Mouse (Mus musculus): ENCODE measurements around the gene Evi5. TPM values are rescaled to one million over a fixed set of nuclear protein-coding genes. Genes with fewer than 3 reads are reported as not detected.

Evi5 gene
- polyA plus RNA-seq, 1 experiment from 2014 or later = 84.3 TPM

DNA sequence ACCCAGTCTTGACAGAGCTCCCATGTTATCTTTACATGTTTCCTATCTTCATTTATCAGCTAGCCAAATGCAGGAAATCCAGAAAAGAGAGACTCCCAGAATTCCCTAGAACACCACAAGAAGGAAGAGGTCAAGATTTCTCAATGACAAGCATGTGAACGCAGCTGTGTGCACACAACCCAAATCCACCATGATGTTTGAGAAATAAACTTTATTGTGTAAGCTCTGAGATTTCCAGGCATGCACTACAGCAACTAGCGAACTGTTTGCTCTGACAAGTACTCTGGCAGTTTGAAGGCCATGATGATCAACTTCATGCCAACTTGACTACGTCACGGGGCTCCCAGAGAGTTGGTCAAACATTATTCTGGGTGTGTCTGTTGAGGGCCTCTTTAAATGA is 169.2 kb downstream of the Evi5 start:
- WGBS = 90% methylated on average over 4 of the region's 4 CpGs

GRCm38 (mm10) chr5:107703207-107703763 is 171.6 kb downstream of the Evi5 start:
- TF ChIP-seq CTCF (IDR thresholded peaks at IDR 0.05; ENCODE audit: low read depth) = no peak
- ATAC-seq (replicated peaks; ENCODE audit: low FRiP score, low read depth) (no peak), DNase-seq (ENCODE audit: low spot score) (no peak)
- Histone ChIP-seq H3K4me1 (replicated peaks; ENCODE audit: insufficient read depth, low read length) (no peaks in the 10 kb centered on the region), H3K27ac (no peak overlapping the region), H3K27me3 (ENCODE audit: insufficient read depth, low read length) (no peaks in the 10 kb centered on the region), H3K4me3 (replicated peaks; ENCODE audit: low read depth, low read length) (no peak overlapping the region), H3K4me2 (ENCODE audit: low read length) (no peak overlapping the region), H3K9ac (ENCODE audit: low read depth, low read length) (no peak overlapping the region), H3K9me3 (replicated peaks; ENCODE audit: low read length) (no peaks in the 10 kb centered on the region), H3K36me3 (ENCODE audit: insufficient read depth, low read length) (no peaks in the 10 kb centered on the region)
- 84% methylated on average over 6 of the region's 6 CpGs for WGBS

More for the DNA sequence above, 169.2 kb downstream of the Evi5 start:
- Histone ChIP-seq H3K4me3 (replicated peaks; ENCODE audit: low read depth, low read length) (no peak overlapping the region), H3K27me3 (ENCODE audit: insufficient read depth, low read length) (no peaks in the 10 kb centered on the region; the same call in 1 of the 2 replicates), H3K4me1 (replicated peaks; ENCODE audit: insufficient read depth, low read length) (no peaks in the 10 kb centered on the region), H3K4me2 (ENCODE audit: low read length) (no peak overlapping the region), H3K9me3 (replicated peaks; ENCODE audit: low read length) (no peaks in the 10 kb centered on the region), H3K27ac (no peak overlapping the region), H3K9ac (ENCODE audit: low read depth, low read length) (no peak overlapping the region), H3K36me3 (ENCODE audit: insufficient read depth, low read length) (no peaks in the 10 kb centered on the region)
- no peak for TF ChIP-seq CTCF (IDR thresholded peaks at IDR 0.05; ENCODE audit: low read depth)
- no peak for ATAC-seq (replicated peaks; ENCODE audit: low FRiP score, low read depth)
- no peak for DNase-seq (ENCODE audit: low spot score)

- Histone ChIP-seq H3K36me3 (ENCODE audit: insufficient read depth, low read length) (no peaks in the 10 kb centered on the region), H3K9ac (ENCODE audit: low read depth, low read length) (no peak overlapping the region), H3K9me3 (replicated peaks; ENCODE audit: low read length) (no peaks in the 10 kb centered on the region), H3K4me3 (replicated peaks; ENCODE audit: low read depth, low read length) (no peak overlapping the region), H3K4me2 (ENCODE audit: low read length) (no peak overlapping the region), H3K4me1 (replicated peaks; ENCODE audit: insufficient read depth, low read length) (no peaks in the 10 kb centered on the region), H3K27me3 (ENCODE audit: insufficient read depth, low read length) (no peaks in the 10 kb centered on the region), H3K27ac (no peak overlapping the region)
- 76% methylated on average over 9 of the region's 9 CpGs for WGBS
- DNase-seq (ENCODE audit: low spot score) (no peak), ATAC-seq (replicated peaks; ENCODE audit: low FRiP score, low read depth) (no peak)
- TF ChIP-seq CTCF (IDR thresholded peaks at IDR 0.05; ENCODE audit: low read depth) = no peak
These were observed 173.2 kb downstream of the Evi5 start for GRCm38 (mm10) chr5:107701658-107702057.

- Histone ChIP-seq H3K9ac (ENCODE audit: low read depth, low read length) (no peak overlapping the region), H3K36me3 (ENCODE audit: insufficient read depth, low read length) (no peaks in the 10 kb centered on the region), H3K27ac (no peak overlapping the region), H3K27me3 (ENCODE audit: insufficient read depth, low read length) (no peaks in the 10 kb centered on the region), H3K9me3 (replicated peaks; ENCODE audit: low read length) (no peaks in the 10 kb centered on the region), H3K4me1 (replicated peaks; ENCODE audit: insufficient read depth, low read length) (no peaks in the 10 kb centered on the region), H3K4me3 (replicated peaks; ENCODE audit: low read depth, low read length) (no peak overlapping the region), H3K4me2 (ENCODE audit: low read length) (no peak overlapping the region)
- 82% methylated on average over 10 of the region's 10 CpGs for WGBS
- ATAC-seq (replicated peaks; ENCODE audit: low FRiP score, low read depth) = no peak
- no peak for DNase-seq (ENCODE audit: low spot score)
- TF ChIP-seq CTCF (IDR thresholded peaks at IDR 0.05; ENCODE audit: low read depth) = no peak
These were observed 174.0 kb downstream of the Evi5 start for GRCm38 (mm10) chr5:107700873-107701272.

DNA sequence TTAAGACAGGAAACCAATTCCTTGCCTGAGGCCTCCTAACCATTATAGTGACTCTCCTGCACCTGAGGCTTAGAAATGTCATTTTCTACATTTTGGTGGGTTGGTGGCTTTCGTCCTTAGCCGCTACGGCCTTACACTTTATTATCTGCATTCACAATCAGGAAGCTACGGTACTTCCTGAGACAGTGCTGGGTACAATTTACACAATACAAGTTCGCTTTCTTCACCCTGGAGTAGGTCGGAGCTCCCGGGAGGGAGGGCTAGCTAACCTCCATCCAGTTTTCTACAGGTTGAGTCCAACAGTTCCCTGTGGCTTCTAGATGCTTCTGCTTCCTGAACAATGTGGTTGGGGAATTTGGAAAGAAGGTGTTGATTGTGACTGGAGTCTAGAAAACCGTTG is 176.0 kb downstream of the Evi5 start:
- 68% methylated on average over 8 of the region's 8 CpGs for WGBS
- H3K4me1 ChIP-seq (replicated peaks; ENCODE audit: insufficient read depth, low read length) = no peaks in the 10 kb centered on the region
- H3K27me3 ChIP-seq (ENCODE audit: insufficient read depth, low read length) = no peaks in the 10 kb centered on the region
- H3K9ac ChIP-seq (ENCODE audit: low read depth, low read length) = no peak overlapping the region
- H3K4me3 ChIP-seq (replicated peaks; ENCODE audit: low read depth, low read length) = no peak overlapping the region
- ATAC-seq (replicated peaks; ENCODE audit: low FRiP score, low read depth) (no peak), DNase-seq (ENCODE audit: low spot score) (no peak)
- no peaks in the 10 kb centered on the region for H3K36me3 ChIP-seq (ENCODE audit: insufficient read depth, low read length)
- no peak for TF ChIP-seq CTCF (IDR thresholded peaks at IDR 0.05; ENCODE audit: low read depth)
- no peak overlapping the region for H3K27ac ChIP-seq
- H3K9me3 ChIP-seq (replicated peaks; ENCODE audit: low read length) = no peaks in the 10 kb centered on the region
- H3K4me2 ChIP-seq (ENCODE audit: low read length) = no peak overlapping the region

DNA sequence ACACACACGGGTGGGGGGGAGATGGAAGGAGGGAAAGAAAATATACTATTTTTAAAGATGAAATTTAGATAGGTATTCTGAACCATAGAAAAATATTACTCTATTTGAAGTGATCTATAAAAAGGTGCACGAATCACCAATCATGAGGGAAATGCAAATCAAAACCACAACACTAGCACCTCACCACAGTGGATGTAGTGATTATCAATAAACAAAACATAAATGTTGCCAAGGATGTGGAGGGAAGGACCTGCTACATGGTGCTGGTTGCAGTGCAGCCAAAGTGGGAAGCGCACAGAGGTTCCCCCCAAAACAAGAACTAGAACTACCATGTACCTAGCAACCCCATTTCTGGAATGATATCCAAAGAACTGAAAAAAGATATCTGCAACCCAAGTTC is 179.9 kb downstream of the Evi5 start:
- H3K9ac ChIP-seq (ENCODE audit: low read depth, low read length) = no peak overlapping the region
- no peak overlapping the region for H3K27ac ChIP-seq
- H3K4me2 ChIP-seq (ENCODE audit: low read length) = no peak overlapping the region
- no peaks in the 10 kb centered on the region for H3K9me3 ChIP-seq (replicated peaks; ENCODE audit: low read length)
- H3K36me3 ChIP-seq (ENCODE audit: insufficient read depth, low read length) = no peaks in the 10 kb centered on the region
- DNase-seq (ENCODE audit: low spot score) (no peak), ATAC-seq (replicated peaks; ENCODE audit: low FRiP score, low read depth) (no peak)
- TF ChIP-seq CTCF (IDR thresholded peaks at IDR 0.05; ENCODE audit: low read depth) = no peak
- no peaks in the 10 kb centered on the region for H3K4me1 ChIP-seq (replicated peaks; ENCODE audit: insufficient read depth, low read length)
- H3K4me3 ChIP-seq (replicated peaks; ENCODE audit: low read depth, low read length) = no peak overlapping the region
- H3K27me3 ChIP-seq (ENCODE audit: insufficient read depth, low read length) = no peaks in the 10 kb centered on the region
- WGBS = 81% methylated on average over 3 of the region's 3 CpGs

Other genes starting within 250 kb of the Evi5 start
- 0.06 TPM in 1 of 2 replicates, not detected in the other for gene Gfi1, start 149.1 kb downstream of the Evi5 start, polyA plus RNA-seq (2015; fragmentation: Nextera tagmentation; extraction: Ambion mirVana)
- 0.08 TPM in 1 of 2 replicates, not detected in the other for gene Ube2d2b, start 45.0 kb downstream of the Evi5 start, polyA plus RNA-seq (2015; fragmentation: Nextera tagmentation; extraction: Ambion mirVana)
- gene Rpl5, start 25.4 kb upstream of the Evi5 start, polyA plus RNA-seq (2015; fragmentation: Nextera tagmentation; extraction: Ambion mirVana) = 66.8 and 70.4 TPM in 2 replicates
- 23.6 and 27.4 TPM in 2 replicates for gene Fam69a, start 112.0 kb upstream of the Evi5 start, polyA plus RNA-seq (2015; fragmentation: Nextera tagmentation; extraction: Ambion mirVana)
- gene Mtf2, start 190.6 kb upstream of the Evi5 start, polyA plus RNA-seq (2015; fragmentation: Nextera tagmentation; extraction: Ambion mirVana) = 65.8 and 70.4 TPM in 2 replicates

Measured in kidney, postnatal 0 days (tissue).